Mouse (Mus musculus): ENCODE measurements around the gene Tbl3. TPM values are rescaled to one million over a fixed set of nuclear protein-coding genes. Genes with fewer than 3 reads are reported as not detected.
A peak's percentile ranks its signal among the peaks of the same experiment; 100 is the strongest.

The Tbl3 gene
- polyA plus RNA-seq, 1 experiment from 2014 or later = 47.4 TPM

- H3K9ac ChIP-seq = no peak overlapping the region
Observed at GRCm38 (mm10) chr17:24716166-24716682, 8.8 kb upstream of the Tbl3 start.

DNA sequence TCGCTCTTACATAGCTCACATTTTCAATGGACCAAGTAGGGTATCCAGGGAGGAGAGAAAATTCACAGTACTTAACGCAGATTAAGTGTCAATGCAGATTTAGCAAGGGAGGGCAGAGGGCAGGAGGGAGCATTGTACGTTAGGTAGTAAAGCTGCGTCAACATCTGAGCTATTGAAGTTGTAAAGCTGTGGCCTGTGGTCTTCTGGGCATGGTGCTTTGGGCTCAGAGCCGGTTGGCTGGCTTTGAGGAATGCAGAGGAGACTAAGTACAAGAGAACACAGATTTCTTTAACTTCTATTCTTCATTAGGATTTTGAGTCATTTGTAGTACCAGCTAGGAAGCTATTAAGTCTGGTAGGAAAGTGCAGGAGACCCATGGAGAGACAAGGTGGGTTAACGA, 8.1 kb upstream of the Tbl3 start:
- 81% methylated on average over 6 of the region's 6 CpGs for WGBS
- ATAC-seq (ENCODE audit: extremely low read depth, insufficient number of reproducible peaks, low FRiP score, low TSS enrichment) = no peak
- H3K27me3 ChIP-seq (replicated peaks) = no peaks in the 10 kb centered on the region

More at GRCm38 (mm10) chr17:24716166-24716682, 8.8 kb upstream of the Tbl3 start:
- Histone ChIP-seq H3K27me3 (replicated peaks) (no peaks in the 10 kb centered on the region), H3K4me3 (no peak overlapping the region), H3K4me2 (no peak overlapping the region), H3K9me3 (no peaks in the 10 kb centered on the region), H3K36me3 (peaks cover 32% of the 10 kb centered on the region), H3K4me1 (peaks cover 9% of the 10 kb centered on the region), H3K27ac (replicated peaks) (no peak overlapping the region)
- 90% methylated on average over 15 of the region's 15 CpGs for WGBS
- no peak for ATAC-seq (ENCODE audit: extremely low read depth, insufficient number of reproducible peaks, low FRiP score, low TSS enrichment)

DNA sequence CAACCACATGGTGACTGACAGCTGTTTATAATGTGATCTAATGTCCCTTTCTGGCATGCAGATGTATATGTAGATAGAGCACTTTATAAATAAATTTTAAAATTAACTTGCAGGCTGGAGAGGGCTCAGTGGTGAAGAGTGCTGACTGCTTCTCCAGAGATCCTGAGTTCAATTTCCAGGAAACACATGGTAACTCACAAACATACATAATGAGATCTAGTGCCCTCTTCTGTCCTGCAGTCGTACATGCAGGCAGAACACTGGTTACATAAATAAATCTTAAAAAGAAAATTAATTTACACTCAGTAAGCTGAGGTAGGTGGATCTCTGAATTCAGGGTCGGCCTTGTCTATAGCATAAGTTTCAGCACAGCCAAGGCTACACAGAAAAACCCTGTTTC, 1.2 kb upstream of the Tbl3 start:
- Histone ChIP-seq H3K27me3 (replicated peaks) (no peaks in the 10 kb centered on the region), H3K4me2 (peak overlapping the region; percentile 86), H3K36me3 (peaks cover 19% of the 10 kb centered on the region), H3K4me3 (peak overlapping the region; percentile 81), H3K4me1 (peaks cover 16% of the 10 kb centered on the region), H3K9ac (no peak overlapping the region), H3K9me3 (no peaks in the 10 kb centered on the region), H3K27ac (replicated peaks) (no peak overlapping the region)
- 40% methylated on average over 2 of the region's 2 CpGs for WGBS
- no peak for ATAC-seq (ENCODE audit: extremely low read depth, insufficient number of reproducible peaks, low FRiP score, low TSS enrichment)

More for the DNA sequence above, 8.1 kb upstream of the Tbl3 start:
- Histone ChIP-seq H3K4me2 (no peak overlapping the region), H3K27ac (replicated peaks) (no peak overlapping the region), H3K4me3 (no peak overlapping the region), H3K9ac (no peak overlapping the region), H3K9me3 (no peaks in the 10 kb centered on the region), H3K4me1 (peaks cover 7% of the 10 kb centered on the region), H3K36me3 (peaks cover 28% of the 10 kb centered on the region)

- Histone ChIP-seq H3K4me3 (peak overlapping the region; percentile 81), H3K4me1 (peaks cover 16% of the 10 kb centered on the region), H3K9ac (peak overlapping the region; percentile 90), H3K36me3 (peaks cover 26% of the 10 kb centered on the region), H3K27me3 (replicated peaks) (no peaks in the 10 kb centered on the region), H3K4me2 (peak overlapping the region; percentile 86), H3K9me3 (no peaks in the 10 kb centered on the region), H3K27ac (replicated peaks) (peak overlapping the region; percentile 89)
- ATAC-seq (ENCODE audit: extremely low read depth, insufficient number of reproducible peaks, low FRiP score, low TSS enrichment) = no peak
- 7% methylated on average over 24 of the region's 24 CpGs for WGBS
Observed at GRCm38 (mm10) chr17:24707801-24708425, 453 bp upstream of the Tbl3 start.

GRCm38 (mm10) chr17:24705821-24706220, 1.6 kb downstream of the Tbl3 start:
- WGBS = 92% methylated on average over 3 of the region's 3 CpGs
- Histone ChIP-seq H3K4me2 (no peak overlapping the region), H3K4me1 (peaks cover 16% of the 10 kb centered on the region), H3K27me3 (replicated peaks) (no peaks in the 10 kb centered on the region), H3K27ac (replicated peaks) (no peak overlapping the region), H3K36me3 (peaks cover 47% of the 10 kb centered on the region), H3K4me3 (no peak overlapping the region), H3K9ac (no peak overlapping the region), H3K9me3 (no peaks in the 10 kb centered on the region)
- ATAC-seq (ENCODE audit: extremely low read depth, insufficient number of reproducible peaks, low FRiP score, low TSS enrichment) = no peak

DNA sequence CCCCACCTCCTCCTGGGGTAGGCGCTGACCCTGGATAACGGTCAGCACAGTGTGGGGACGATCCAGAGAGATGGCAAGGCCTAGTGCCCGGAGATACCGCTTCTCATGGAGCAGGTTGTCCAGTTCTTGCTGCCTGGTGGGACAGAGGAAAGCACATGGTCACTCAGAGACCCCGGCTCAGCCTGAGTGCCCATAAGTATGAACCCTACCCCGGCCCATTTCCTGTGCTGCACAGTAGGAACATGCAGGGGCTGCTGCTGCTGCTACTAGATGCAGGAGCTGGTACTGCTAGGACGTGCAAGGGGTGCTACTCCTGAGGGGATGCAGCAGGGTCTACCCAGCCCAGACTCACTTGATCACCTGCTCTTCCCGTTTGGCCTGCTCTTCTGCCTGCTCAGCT, 6.2 kb downstream of the Tbl3 start:
- Histone ChIP-seq H3K9ac (no peak overlapping the region), H3K4me1 (peaks cover 23% of the 10 kb centered on the region), H3K27me3 (replicated peaks) (no peaks in the 10 kb centered on the region; the same call in 1 of the 2 replicates), H3K36me3 (peaks cover 62% of the 10 kb centered on the region), H3K27ac (replicated peaks) (no peak overlapping the region), H3K4me3 (no peak overlapping the region), H3K9me3 (no peaks in the 10 kb centered on the region), H3K4me2 (no peak overlapping the region)
- ATAC-seq (ENCODE audit: extremely low read depth, insufficient number of reproducible peaks, low FRiP score, low TSS enrichment) = no peak
- WGBS = 85% methylated on average over 9 of the region's 9 CpGs

DNA sequence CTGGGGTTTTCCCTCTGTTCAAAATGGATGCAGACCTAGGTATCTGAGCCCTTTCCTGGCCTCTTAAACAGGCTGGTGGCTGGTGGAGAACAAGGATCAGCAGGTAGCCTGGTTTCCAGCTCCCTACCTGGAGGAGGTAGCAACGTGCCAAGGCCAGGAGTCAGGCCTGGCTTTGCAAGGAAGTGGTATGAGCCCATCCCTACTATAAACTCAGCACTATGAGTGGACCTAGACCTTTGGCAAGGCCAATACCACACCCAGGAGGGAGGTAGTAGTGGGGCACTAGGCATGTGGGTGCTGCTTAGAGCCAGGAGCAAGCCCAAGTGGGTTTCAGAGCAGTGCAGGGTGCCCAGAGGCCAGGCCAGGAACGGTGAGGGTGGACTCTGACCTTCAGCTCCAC, 8.0 kb downstream of the Tbl3 start:
- no peak overlapping the region for H3K27ac ChIP-seq (replicated peaks)
- no peak overlapping the region for H3K4me3 ChIP-seq
- H3K27me3 ChIP-seq (replicated peaks) = no peaks in the 10 kb centered on the region; the same call in 1 of the 2 replicates
- WGBS = 71% methylated on average over 2 of the region's 2 CpGs
- peaks cover 29% of the 10 kb centered on the region for H3K4me1 ChIP-seq
- no peaks in the 10 kb centered on the region for H3K9me3 ChIP-seq
- no peak for ATAC-seq (ENCODE audit: extremely low read depth, insufficient number of reproducible peaks, low FRiP score, low TSS enrichment)
- H3K36me3 ChIP-seq = peaks cover 51% of the 10 kb centered on the region
- no peak overlapping the region for H3K4me2 ChIP-seq
- no peak overlapping the region for H3K9ac ChIP-seq

DNA sequence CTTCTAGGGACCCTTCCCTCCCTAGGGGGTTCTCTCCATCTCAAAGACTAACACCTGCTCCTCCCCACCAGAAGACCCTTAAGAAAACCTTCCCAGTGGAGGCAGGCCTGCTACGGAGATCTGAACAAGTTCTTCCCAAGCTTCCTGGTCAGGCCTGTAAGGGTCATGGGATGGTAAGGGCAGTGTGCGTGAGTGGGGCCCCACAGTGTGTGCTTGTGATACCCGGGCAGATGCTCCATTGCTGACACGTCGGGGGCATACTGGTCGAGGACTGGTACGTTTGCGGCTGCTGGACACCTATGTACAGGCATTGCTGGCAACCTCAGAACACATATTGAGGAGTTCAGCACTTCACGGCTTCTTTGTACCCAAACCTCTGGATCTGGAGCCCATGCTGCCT, 8.7 kb downstream of the Tbl3 start:
- Histone ChIP-seq H3K4me2 (no peak overlapping the region), H3K4me1 (peaks cover 29% of the 10 kb centered on the region), H3K27ac (replicated peaks) (no peak overlapping the region), H3K4me3 (no peak overlapping the region), H3K9me3 (no peaks in the 10 kb centered on the region), H3K27me3 (replicated peaks) (no peaks in the 10 kb centered on the region; the same call in 1 of the 2 replicates), H3K36me3 (peaks cover 48% of the 10 kb centered on the region), H3K9ac (no peak overlapping the region)
- 64% methylated on average over 9 of the region's 9 CpGs for WGBS
- no peak for ATAC-seq (ENCODE audit: extremely low read depth, insufficient number of reproducible peaks, low FRiP score, low TSS enrichment)

DNA sequence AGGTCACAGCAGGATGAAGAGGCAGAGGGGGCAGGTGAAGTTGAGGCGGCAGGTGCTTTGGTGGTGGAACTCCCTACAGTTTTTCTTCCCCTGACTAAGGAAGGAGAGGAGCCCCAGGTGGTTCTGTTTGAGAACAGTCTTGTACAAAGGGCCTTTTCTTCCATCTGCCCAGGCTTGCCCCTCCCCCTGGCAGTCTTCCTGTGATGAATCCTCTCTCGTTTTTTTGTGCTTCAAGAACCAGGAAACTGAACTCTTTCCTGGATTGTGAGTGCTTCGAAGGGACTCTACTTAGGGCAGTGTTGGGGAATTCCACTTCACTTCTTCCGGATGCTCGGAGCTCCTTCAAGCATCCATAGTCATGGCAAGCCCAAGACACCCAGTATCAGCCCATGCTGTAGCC, 9.5 kb downstream of the Tbl3 start:
- ATAC-seq (ENCODE audit: extremely low read depth, insufficient number of reproducible peaks, low FRiP score, low TSS enrichment) = no peak
- 33% methylated on average over 5 of the region's 5 CpGs for WGBS
- Histone ChIP-seq H3K4me1 (peaks cover 29% of the 10 kb centered on the region), H3K9ac (0 out of 2 replicates have a peak overlapping the region, but pooled peaks have one; percentile 2), H3K36me3 (peaks cover 47% of the 10 kb centered on the region), H3K27ac (replicated peaks) (no peak overlapping the region), H3K4me3 (no peak overlapping the region), H3K9me3 (no peaks in the 10 kb centered on the region), H3K4me2 (no peak overlapping the region), H3K27me3 (replicated peaks) (no peaks in the 10 kb centered on the region; the same call in 1 of the 2 replicates)

DNA sequence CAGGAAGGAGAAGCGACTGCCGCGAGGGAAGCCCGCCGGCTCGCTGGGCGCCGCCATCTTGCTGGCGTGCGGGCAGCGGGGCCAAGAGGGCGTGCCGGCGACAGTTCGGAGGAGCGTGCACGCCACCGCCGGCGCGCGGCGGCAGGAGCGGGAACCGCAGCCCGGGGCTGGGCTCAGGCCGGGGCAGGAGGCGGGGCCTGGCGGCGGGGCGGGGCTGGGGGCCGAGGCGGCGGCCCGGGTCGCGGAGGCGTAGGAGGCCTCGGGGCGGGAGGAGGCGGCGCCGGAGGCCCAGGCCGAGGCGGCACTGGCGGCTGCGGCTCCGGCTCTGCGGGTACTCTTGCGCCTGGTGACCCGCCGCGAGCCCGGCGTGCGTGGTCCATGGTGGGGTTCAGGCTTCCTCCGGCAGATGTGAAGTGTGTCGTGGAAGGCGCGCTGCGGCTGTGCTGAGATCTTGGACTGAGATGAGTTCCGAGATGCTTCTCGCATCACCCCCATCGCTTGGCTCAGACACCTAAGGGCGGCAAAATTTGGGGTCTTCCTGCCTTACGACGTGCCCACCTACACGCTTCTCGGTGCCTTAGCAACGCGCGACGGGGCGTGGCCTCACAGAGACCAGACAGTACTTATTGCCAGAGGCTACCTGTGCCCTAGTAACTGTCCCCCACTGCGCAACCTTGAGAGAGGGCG, 11.3 kb downstream of the Tbl3 start, which contains the start of the genes Gfer and Noxo1:
TSS of gene Gfer (minus strand) at position 146 of the 687 bp plus-strand sequence.
TSS of gene Noxo1 (plus strand) at position 224 of the 687 bp plus-strand sequence.
- peak; percentile 93 for ATAC-seq (ENCODE audit: extremely low read depth, insufficient number of reproducible peaks, low FRiP score, low TSS enrichment)
- Histone ChIP-seq H3K9ac (peak within 1 kb of the TSS; percentile 94), H3K9me3 (no peaks in the 10 kb centered on the region), H3K4me3 (peak within 1 kb of the TSS; percentile 89), H3K27ac (replicated peaks) (peak within 1 kb of the TSS; percentile 84), H3K27me3 (replicated peaks) (peaks cover 3% of the 10 kb centered on the region), H3K36me3 (peaks cover 40% of the 10 kb centered on the region), H3K4me2 (peak within 1 kb of the TSS; percentile 92), H3K4me1 (peaks cover 29% of the 10 kb centered on the region)
- WGBS = under 1% methylated on average over 59 of the region's 76 CpGs

- ATAC-seq (ENCODE audit: extremely low read depth, insufficient number of reproducible peaks, low FRiP score, low TSS enrichment) = no peak; the same call in 1 of the 2 replicates
- WGBS = 8% methylated on average over 51 of the region's 51 CpGs
- no peaks in the 10 kb centered on the region for H3K9me3 ChIP-seq
Observed at GRCm38 (mm10) chr17:24695326-24696010, 12.0 kb downstream of the Tbl3 start.

More at GRCm38 (mm10) chr17:24695326-24696010, 12.0 kb downstream of the Tbl3 start:
- H3K4me3 ChIP-seq = peak overlapping the region; percentile 89
- H3K4me1 ChIP-seq = peaks cover 29% of the 10 kb centered on the region
- peak overlapping the region; percentile 92 for H3K4me2 ChIP-seq
- H3K9ac ChIP-seq = peak overlapping the region; percentile 94
- peaks cover 33% of the 10 kb centered on the region for H3K36me3 ChIP-seq
- H3K27me3 ChIP-seq (replicated peaks) = peaks cover 10% of the 10 kb centered on the region
- peak overlapping the region; percentile 84 for H3K27ac ChIP-seq (replicated peaks)

All from heart, embryonic 13.5 days (tissue).